Mouse (Mus musculus) hindbrain, embryonic 16.5 days (tissue): ENCODE results near the gene Atxn1. TPM values are rescaled to one million over a fixed set of nuclear protein-coding genes. Genes with fewer than 3 reads are reported as not detected.

Experiments used
- ATAC-seq: fragments of 200-750 bp; cut with Nextera tagmentation; 2 replicates; pipeline ENCODE4 v1.8.0; 2017; ENCODE audit warnings: moderate TSS enrichment, moderate library complexity
- H3K27ac ChIP-seq: fragments of 300-500 bp; sonication (generic); 2 replicates; pipeline ENCODE4 v1.5.1; 2014; ENCODE audit warnings: low read depth, mild to moderate bottlenecking, control low read depth, low read length, moderate library complexity
- H3K27me3 ChIP-seq: fragments of 300-500 bp; sonication (generic); replicated peaks from 2 replicates; pipeline ENCODE4 v1.6.1; 2014; ENCODE audit warnings: low read length; ENCODE audit not compliant: control insufficient read depth, insufficient read depth
- H3K36me3 ChIP-seq: fragments of 300-500 bp; sonication (generic); 2 replicates; pipeline ENCODE4 v1.6.1; 2014; ENCODE audit warnings: mild to moderate bottlenecking, low read length, moderate library complexity, mixed read lengths; ENCODE audit not compliant: control insufficient read depth, insufficient read depth
- H3K4me1 ChIP-seq: fragments of 300-500 bp; sonication (generic); 2 replicates; pipeline ENCODE4 v1.6.1; 2014; ENCODE audit warnings: low read depth, low read length; ENCODE audit not compliant: control insufficient read depth, insufficient read depth
- H3K4me2 ChIP-seq: fragments of 300-500 bp; sonication (generic); 2 replicates; pipeline ENCODE4 v1.6.1; 2014; ENCODE audit warnings: mild to moderate bottlenecking, low read length, control low read depth, moderate library complexity
- H3K4me3 ChIP-seq: fragments of 300-500 bp; sonication (generic); 2 replicates; pipeline ENCODE4 v1.5.1; 2014; ENCODE audit warnings: mild to moderate bottlenecking, low read length, control low read depth, moderate library complexity
- H3K9ac ChIP-seq: fragments of 300-500 bp; sonication (generic); 2 replicates; pipeline ENCODE4 v1.6.1; 2014; ENCODE audit warnings: low read depth, mild to moderate bottlenecking, control low read depth, low read length, moderate library complexity
- H3K9me3 ChIP-seq: fragments of 300-500 bp; sonication (generic); 2 replicates; pipeline ENCODE4 v1.6.1; 2014; ENCODE audit warnings: mild to moderate bottlenecking, low read length, moderate library complexity; ENCODE audit not compliant: control insufficient read depth
- WGBS: fragments of 180-500 bp; shearing (Covaris S2); extraction: QIAGEN DNeasy Blood & Tissue Kit; methylation state at CpG from one replicate; pipeline ENCODE4 v1.1.7; 2014; 5-methylcytosine and 5-hydroxymethylcytosine counted together
- polyA plus RNA-seq: library from polyadenylated mRNA; unstranded; fragments of >200 nt; fragmentation: Nextera tagmentation; extraction: Ambion mirVana; gene quantifications from 2 replicates; pipeline ENCODE4 v1.2.1, GENCODE M21; 2015

Gene Atxn1
- polyA plus RNA-seq, 1 experiment from 2014 or later = 8.3 TPM

- Histone ChIP-seq H3K4me1 (peaks cover 19% of the 10 kb centered on the region), H3K27ac (peak overlapping the region; percentile 57), H3K9me3 (no peaks in the 10 kb centered on the region), H3K36me3 (no peaks in the 10 kb centered on the region), H3K27me3 (no peaks in the 10 kb centered on the region), H3K9ac (peak overlapping the region; percentile 57; the same call in 1 of the 2 replicates), H3K4me3 (peak overlapping the region; percentile 31), H3K4me2 (peak overlapping the region; percentile 59)
- peak; percentile 79 for ATAC-seq
- WGBS = 5% methylated on average over 24 of the region's 24 CpGs
These were observed 448.1 kb downstream of the Atxn1 start for GRCm38 (mm10) chr13:45516501-45517393.

- H3K9me3 ChIP-seq = no peaks in the 10 kb centered on the region
- no peak overlapping the region for H3K4me3 ChIP-seq
- H3K4me1 ChIP-seq = peaks cover 19% of the 10 kb centered on the region
- no peak overlapping the region for H3K4me2 ChIP-seq
- no peaks in the 10 kb centered on the region for H3K27me3 ChIP-seq
- no peak overlapping the region for H3K9ac ChIP-seq
- no peak for ATAC-seq
- WGBS = 27% methylated on average over 8 of the region's 8 CpGs
- no peaks in the 10 kb centered on the region for H3K36me3 ChIP-seq
- no peak overlapping the region for H3K27ac ChIP-seq
These were observed 449.9 kb downstream of the Atxn1 start for GRCm38 (mm10) chr13:45514832-45515422.

- Histone ChIP-seq H3K27me3 (no peaks in the 10 kb centered on the region), H3K4me3 (no peak overlapping the region), H3K4me2 (no peak overlapping the region), H3K4me1 (peaks cover 19% of the 10 kb centered on the region), H3K9ac (no peak overlapping the region), H3K9me3 (no peaks in the 10 kb centered on the region), H3K36me3 (no peaks in the 10 kb centered on the region), H3K27ac (no peak overlapping the region)
- 92% methylated on average over 5 of the region's 5 CpGs for WGBS
- ATAC-seq = no peak
These were observed 450.7 kb downstream of the Atxn1 start for GRCm38 (mm10) chr13:45514115-45514514.

- no peak overlapping the region for H3K9ac ChIP-seq
- no peak overlapping the region for H3K27ac ChIP-seq
- H3K36me3 ChIP-seq = no peaks in the 10 kb centered on the region
- no peak overlapping the region for H3K4me3 ChIP-seq
- ATAC-seq = no peak
- WGBS = 81% methylated on average over 12 of the region's 12 CpGs
- H3K4me2 ChIP-seq = no peak overlapping the region
- H3K9me3 ChIP-seq = no peaks in the 10 kb centered on the region
- H3K4me1 ChIP-seq = peaks cover 24% of the 10 kb centered on the region
- H3K27me3 ChIP-seq = no peaks in the 10 kb centered on the region
These were observed 451.5 kb downstream of the Atxn1 start for GRCm38 (mm10) chr13:45513009-45513984.

GRCm38 (mm10) chr13:45512531-45512930 lies 452.3 kb downstream of the Atxn1 start:
- no peaks in the 10 kb centered on the region for H3K9me3 ChIP-seq
- no peak for ATAC-seq
- peaks cover 23% of the 10 kb centered on the region for H3K4me1 ChIP-seq
- no peak overlapping the region for H3K4me2 ChIP-seq
- H3K27me3 ChIP-seq = no peaks in the 10 kb centered on the region
- H3K4me3 ChIP-seq = no peak overlapping the region
- no peaks in the 10 kb centered on the region for H3K36me3 ChIP-seq
- no peak overlapping the region for H3K27ac ChIP-seq
- 82% methylated on average over 8 of the region's 8 CpGs for WGBS
- H3K9ac ChIP-seq = no peak overlapping the region

GRCm38 (mm10) chr13:45511706-45512435 lies 452.9 kb downstream of the Atxn1 start:
- no peaks in the 10 kb centered on the region for H3K36me3 ChIP-seq
- H3K4me2 ChIP-seq = no peak overlapping the region
- no peaks in the 10 kb centered on the region for H3K9me3 ChIP-seq
- no peak overlapping the region for H3K4me3 ChIP-seq
- peaks cover 17% of the 10 kb centered on the region for H3K4me1 ChIP-seq
- WGBS = 84% methylated on average over 6 of the region's 6 CpGs
- ATAC-seq = no peak
- H3K27me3 ChIP-seq = no peaks in the 10 kb centered on the region
- no peak overlapping the region for H3K9ac ChIP-seq
- H3K27ac ChIP-seq = no peak overlapping the region

- WGBS = 58% methylated on average over 6 of the region's 6 CpGs
- Histone ChIP-seq H3K27ac (no peak overlapping the region), H3K9me3 (no peaks in the 10 kb centered on the region), H3K4me1 (peaks cover 5% of the 10 kb centered on the region; the same call in 1 of the 2 replicates), H3K4me3 (no peak overlapping the region), H3K4me2 (no peak overlapping the region), H3K27me3 (no peaks in the 10 kb centered on the region), H3K36me3 (no peaks in the 10 kb centered on the region), H3K9ac (no peak overlapping the region)
- no peak for ATAC-seq
These were observed 455.4 kb downstream of the Atxn1 start for GRCm38 (mm10) chr13:45509366-45509765.

GRCm38 (mm10) chr13:45508495-45508894 lies 456.3 kb downstream of the Atxn1 start:
- Histone ChIP-seq H3K4me2 (peak overlapping the region; percentile 91), H3K36me3 (no peaks in the 10 kb centered on the region), H3K9ac (peak overlapping the region; percentile 74), H3K27me3 (no peaks in the 10 kb centered on the region), H3K27ac (no peak overlapping the region; the same call in 1 of the 2 replicates), H3K4me1 (peaks cover 5% of the 10 kb centered on the region; the same call in 1 of the 2 replicates), H3K9me3 (no peaks in the 10 kb centered on the region), H3K4me3 (peak overlapping the region; percentile 67)
- peak; percentile 74 for ATAC-seq
- 1% methylated on average over 8 of the region's 8 CpGs for WGBS
